Mouse (Mus musculus) lung, embryonic 14.5 days (tissue): ENCODE measurements around the gene Slc46a2. TPM values are rescaled to one million over a fixed set of nuclear protein-coding genes. Genes with fewer than 3 reads are reported as not detected.
A peak's percentile ranks its signal among the peaks of the same experiment; 100 is the strongest.

ENCODE experiments used
- ATAC-seq: fragments of 200-750 bp; cut with Nextera tagmentation; 2 replicates; pipeline ENCODE4 v1.8.0; 2017; ENCODE audit warnings: mild to moderate bottlenecking, moderate TSS enrichment, moderate library complexity; ENCODE audit not compliant: insufficient read depth
- DNase-seq: peaks from one replicate; pipeline ENCODE4 v3.0.0-alpha.2; 2015
- H3K27ac ChIP-seq: fragments of 300-500 bp; sonication (generic); 2 replicates; pipeline ENCODE4 v1.5.1; 2014; ENCODE audit warnings: low read depth, mild to moderate bottlenecking, moderate library complexity
- H3K27me3 ChIP-seq: fragments of 300-500 bp; sonication (generic); 2 replicates; pipeline ENCODE4 v1.6.1; 2014; ENCODE audit warnings: low read length, control low read depth; ENCODE audit not compliant: insufficient read depth
- H3K36me3 ChIP-seq: fragments of 300-500 bp; sonication (generic); 2 replicates; pipeline ENCODE4 v1.6.1; 2014; ENCODE audit warnings: control low read depth; ENCODE audit not compliant: insufficient read depth
- H3K4me1 ChIP-seq: fragments of 300-500 bp; sonication (generic); 2 replicates; pipeline ENCODE4 v1.6.1; 2014; ENCODE audit warnings: antibody characterized with exemption, control low read depth; ENCODE audit not compliant: insufficient read depth
- H3K4me2 ChIP-seq: fragments of 300-500 bp; sonication (generic); 2 replicates; pipeline ENCODE4 v1.6.1; 2014; ENCODE audit warnings: mild to moderate bottlenecking
- H3K4me3 ChIP-seq: fragments of 300-500 bp; sonication (generic); 2 replicates; pipeline ENCODE4 v1.5.1; 2014; ENCODE audit warnings: low read depth, low read length
- H3K9ac ChIP-seq: fragments of 300-500 bp; sonication (generic); 2 replicates; pipeline ENCODE4 v1.6.1; 2014
- H3K9me3 ChIP-seq: fragments of 300-500 bp; sonication (generic); 2 replicates; pipeline ENCODE4 v1.6.1; 2016; ENCODE audit warnings: low read depth, low read length, control low read depth
- CTCF ChIP-seq: IDR thresholded peaks from 2 replicates; pipeline ENCODE4 v1.5.1; 2016; ENCODE audit warnings: antibody characterized with exemption, low read depth
- WGBS: fragments of 180-500 bp; shearing (Covaris S2); extraction: QIAGEN DNeasy Blood & Tissue Kit; methylation state at CpG from one replicate; pipeline ENCODE4 v1.1.7; 2014; 5-methylcytosine and 5-hydroxymethylcytosine counted together
- polyA plus RNA-seq: library from polyadenylated mRNA; unstranded; fragments of >200 nt; fragmentation: Nextera tagmentation; extraction: Ambion mirVana; gene quantifications from 2 replicates; pipeline ENCODE4 v1.2.1, GENCODE M21; 2014

The Slc46a2 gene
- polyA plus RNA-seq, 1 experiment from 2014 or later = 0.12 TPM

GRCm38 (mm10) chr4:59901810-59902209, 13.0 kb downstream of the Slc46a2 start:
- Histone ChIP-seq H3K27ac (no peak overlapping the region), H3K27me3 (no peaks in the 10 kb centered on the region), H3K9me3 (no peaks in the 10 kb centered on the region), H3K36me3 (peaks cover 12% of the 10 kb centered on the region), H3K4me2 (no peak overlapping the region), H3K4me1 (no peaks in the 10 kb centered on the region), H3K4me3 (no peak overlapping the region), H3K9ac (no peak overlapping the region)
- WGBS = 67% methylated on average over 6 of the region's 6 CpGs
- ATAC-seq (no peak), DNase-seq (peak; percentile 15)
- TF ChIP-seq CTCF = no peak

GRCm38 (mm10) chr4:59898521-59898919, 16.3 kb downstream of the Slc46a2 start:
- H3K9me3 ChIP-seq = no peaks in the 10 kb centered on the region
- no peak overlapping the region for H3K4me3 ChIP-seq
- ATAC-seq = no peak
- H3K4me2 ChIP-seq = no peak overlapping the region
- no peaks in the 10 kb centered on the region for H3K4me1 ChIP-seq
- H3K27me3 ChIP-seq = no peaks in the 10 kb centered on the region
- no peak overlapping the region for H3K9ac ChIP-seq
- WGBS = 63% methylated on average over 9 of the region's 9 CpGs
- H3K36me3 ChIP-seq = peaks cover 29% of the 10 kb centered on the region
- DNase-seq = no peak
- H3K27ac ChIP-seq = no peak overlapping the region
- TF ChIP-seq CTCF = no peak

DNA sequence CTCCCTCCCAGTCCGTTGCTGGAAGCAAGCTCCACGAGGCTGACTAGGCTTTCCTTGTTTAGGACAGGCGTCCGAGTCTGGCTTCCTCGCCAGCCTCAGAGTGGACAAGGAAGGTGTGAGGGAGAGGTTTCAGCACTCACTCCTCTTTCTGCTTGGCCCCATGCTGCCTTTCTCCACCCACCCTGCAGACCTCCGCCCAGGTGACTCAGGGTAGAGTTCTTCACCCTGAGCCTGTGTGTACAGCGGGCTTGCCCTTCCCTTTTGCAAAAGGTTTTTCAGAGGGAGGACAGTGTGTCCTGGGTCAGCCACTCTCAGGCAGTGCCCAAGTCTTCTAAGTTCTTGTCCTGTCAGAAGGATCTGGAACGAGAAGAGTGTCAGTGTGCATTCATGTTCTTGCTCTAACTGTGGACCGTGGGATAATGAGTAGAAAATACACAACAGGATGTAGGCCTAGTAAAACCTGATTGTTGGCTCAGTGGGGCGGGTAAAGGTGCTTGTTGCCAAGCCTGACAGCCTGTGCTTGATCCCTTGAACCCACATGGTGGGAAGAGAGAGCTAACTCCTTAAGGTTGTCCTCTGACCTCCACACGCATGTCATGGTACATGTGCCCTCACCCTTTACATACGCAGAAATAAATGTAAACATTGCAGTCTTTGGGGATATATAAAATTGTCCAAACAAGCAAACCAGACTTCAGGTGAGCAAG, 16.9 kb downstream of the Slc46a2 start:
- Histone ChIP-seq H3K4me1 (no peaks in the 10 kb centered on the region), H3K4me2 (no peak overlapping the region), H3K36me3 (peaks cover 29% of the 10 kb centered on the region), H3K9ac (no peak overlapping the region), H3K9me3 (no peaks in the 10 kb centered on the region), H3K27me3 (no peaks in the 10 kb centered on the region), H3K4me3 (no peak overlapping the region), H3K27ac (peak overlapping the region; percentile 24; the same call in 1 of the 2 replicates)
- 70% methylated on average over 12 of the region's 12 CpGs for WGBS
- ATAC-seq (no peak), DNase-seq (no peak)
- no peak for TF ChIP-seq CTCF

DNA sequence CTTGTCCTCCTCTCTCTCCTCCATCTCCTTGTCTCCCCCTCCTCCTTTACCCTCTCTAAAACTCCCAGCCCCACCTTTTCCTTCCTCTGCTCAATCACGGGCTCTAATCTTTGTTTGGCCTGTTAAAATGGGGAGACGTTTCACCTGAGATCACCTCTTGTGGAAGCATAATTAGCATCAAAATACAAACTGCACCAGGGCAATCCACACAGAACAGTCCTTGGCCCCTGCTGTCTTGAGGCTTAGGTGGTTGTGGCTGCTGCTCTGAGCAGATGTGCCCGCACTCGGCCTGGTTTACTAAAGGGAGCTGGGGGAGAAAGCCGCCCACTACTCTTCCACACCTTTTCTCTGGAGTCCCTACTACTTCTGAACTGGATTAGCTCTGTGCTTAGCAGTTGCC, 18.9 kb downstream of the Slc46a2 start:
- no peak overlapping the region for H3K27ac ChIP-seq
- 76% methylated on average over 5 of the region's 5 CpGs for WGBS
- H3K4me1 ChIP-seq = no peaks in the 10 kb centered on the region
- H3K27me3 ChIP-seq = no peaks in the 10 kb centered on the region
- peaks cover 36% of the 10 kb centered on the region for H3K36me3 ChIP-seq
- no peak overlapping the region for H3K9ac ChIP-seq
- TF ChIP-seq CTCF = no peak
- H3K4me2 ChIP-seq = no peak overlapping the region
- ATAC-seq = no peak
- no peaks in the 10 kb centered on the region for H3K9me3 ChIP-seq
- DNase-seq = no peak
- no peak overlapping the region for H3K4me3 ChIP-seq

GRCm38 (mm10) chr4:59894977-59895575, 19.8 kb downstream of the Slc46a2 start:
- no peaks in the 10 kb centered on the region for H3K4me1 ChIP-seq
- WGBS = 90% methylated on average over 3 of the region's 3 CpGs
- no peaks in the 10 kb centered on the region for H3K27me3 ChIP-seq
- no peaks in the 10 kb centered on the region for H3K9me3 ChIP-seq
- peaks cover 33% of the 10 kb centered on the region for H3K36me3 ChIP-seq
- H3K4me2 ChIP-seq = no peak overlapping the region
- no peak overlapping the region for H3K4me3 ChIP-seq
- DNase-seq (no peak), ATAC-seq (no peak)
- no peak overlapping the region for H3K9ac ChIP-seq
- no peak overlapping the region for H3K27ac ChIP-seq
- no peak for TF ChIP-seq CTCF

DNA sequence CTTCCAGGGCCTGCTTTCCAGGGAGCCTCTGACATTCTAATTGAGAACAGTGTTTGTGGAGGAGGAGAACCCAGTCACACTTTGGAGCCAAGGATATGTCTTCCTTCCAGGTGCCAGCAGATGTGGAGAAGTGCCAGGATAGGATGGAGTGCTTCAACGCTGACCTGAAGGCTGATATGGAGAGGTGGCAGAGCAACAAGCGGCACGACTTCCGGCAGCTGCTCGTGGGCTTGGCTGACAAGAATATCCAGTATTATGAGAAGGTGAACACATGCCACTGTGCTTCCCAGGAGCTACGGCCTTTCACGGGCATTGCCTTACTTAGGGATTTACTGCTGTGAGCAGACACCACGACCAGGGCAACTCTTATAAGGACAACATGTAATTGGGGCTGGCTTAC, 20.4 kb downstream of the Slc46a2 start:
- Histone ChIP-seq H3K27me3 (no peaks in the 10 kb centered on the region), H3K36me3 (peaks cover 33% of the 10 kb centered on the region), H3K4me3 (no peak overlapping the region), H3K4me1 (no peaks in the 10 kb centered on the region), H3K9ac (no peak overlapping the region), H3K9me3 (no peaks in the 10 kb centered on the region), H3K27ac (no peak overlapping the region), H3K4me2 (no peak overlapping the region)
- ATAC-seq = no peak
- 83% methylated on average over 8 of the region's 8 CpGs for WGBS
- TF ChIP-seq CTCF = no peak
- DNase-seq = no peak

DNA sequence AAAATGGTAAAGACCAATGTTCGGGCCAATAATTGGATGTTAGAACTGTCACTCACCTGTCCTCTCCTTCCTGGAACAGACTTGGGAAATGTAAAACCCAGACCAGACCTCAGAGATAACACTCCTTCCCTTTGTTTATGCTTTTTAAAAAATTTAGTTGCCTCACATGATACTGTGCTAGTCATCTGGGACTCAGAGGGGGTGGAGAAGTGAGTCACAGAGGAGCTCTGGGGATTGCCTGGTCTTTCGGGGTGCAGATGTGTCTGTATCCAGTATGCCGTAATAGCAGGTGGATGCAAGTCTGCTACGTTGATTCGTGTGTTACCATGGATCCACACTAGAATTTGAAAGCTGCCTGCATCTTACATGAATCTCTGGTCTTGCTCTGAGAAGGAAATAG, 22.1 kb downstream of the Slc46a2 start:
- ATAC-seq (no peak), DNase-seq (no peak)
- WGBS = 88% methylated on average over 5 of the region's 5 CpGs
- no peak overlapping the region for H3K27ac ChIP-seq
- no peaks in the 10 kb centered on the region for H3K9me3 ChIP-seq
- no peak overlapping the region for H3K4me3 ChIP-seq
- H3K36me3 ChIP-seq = peaks cover 28% of the 10 kb centered on the region; the same call in 1 of the 2 replicates
- H3K4me1 ChIP-seq = no peaks in the 10 kb centered on the region
- H3K9ac ChIP-seq = no peak overlapping the region
- TF ChIP-seq CTCF = no peak
- no peaks in the 10 kb centered on the region for H3K27me3 ChIP-seq
- H3K4me2 ChIP-seq = no peak overlapping the region
